Mouse (Mus musculus) heart, postnatal 0 days (tissue): ENCODE results near the gene Mgat3. TPM values are rescaled to one million over a fixed set of nuclear protein-coding genes. Genes with fewer than 3 reads are reported as not detected.

Experiments
- ATAC-seq: fragments of 200-750 bp; cut with Nextera tagmentation; 2 replicates; pipeline ENCODE4 v1.8.0; 2017; ENCODE audit warnings: low read depth, moderate number of reproducible peaks, moderate library complexity; ENCODE audit not compliant: insufficient read depth
- DNase-seq: peaks from one replicate; pipeline ENCODE4 v3.0.0-alpha.2; 2016; ENCODE audit warnings: low spot score
- H3K27ac ChIP-seq: fragments of 300-500 bp; sonication (generic); 2 replicates; pipeline ENCODE4 v1.5.1; 2014; ENCODE audit warnings: low read depth, mild to moderate bottlenecking
- H3K27me3 ChIP-seq: fragments of 300-500 bp; sonication (generic); 2 replicates; pipeline ENCODE4 v1.6.1; 2014; ENCODE audit warnings: low read length, mixed read lengths; ENCODE audit not compliant: control insufficient read depth, insufficient read depth
- H3K36me3 ChIP-seq: fragments of 300-500 bp; sonication (generic); replicated peaks from 2 replicates; pipeline ENCODE4 v1.6.1; 2014; ENCODE audit warnings: low read length, mixed read lengths; ENCODE audit not compliant: control insufficient read depth, insufficient read depth
- H3K4me1 ChIP-seq: fragments of 300-500 bp; sonication (generic); 2 replicates; pipeline ENCODE4 v1.6.1; 2014; ENCODE audit warnings: antibody characterized with exemption; ENCODE audit not compliant: control insufficient read depth, insufficient read depth
- H3K4me2 ChIP-seq: fragments of 300-500 bp; sonication (generic); 2 replicates; pipeline ENCODE4 v1.6.1; 2014; ENCODE audit warnings: low read depth, mild to moderate bottlenecking, low read length, moderate library complexity
- H3K4me3 ChIP-seq: fragments of 300-500 bp; sonication (generic); 2 replicates; pipeline ENCODE4 v1.5.1; 2014; ENCODE audit warnings: low read depth, low read length
- H3K9ac ChIP-seq: fragments of 300-500 bp; sonication (generic); replicated peaks from 2 replicates; pipeline ENCODE4 v1.6.1; 2014; ENCODE audit warnings: low read depth, low read length, mixed read lengths
- H3K9me3 ChIP-seq: fragments of 300-500 bp; sonication (generic); replicated peaks from 2 replicates; pipeline ENCODE4 v1.6.1; 2016; ENCODE audit warnings: low read length; ENCODE audit not compliant: control insufficient read depth
- CTCF ChIP-seq: IDR thresholded peaks from 2 replicates; pipeline ENCODE4 v1.5.1; 2016; ENCODE audit warnings: antibody characterized with exemption, control low read depth, low read depth
- EP300 ChIP-seq: IDR thresholded peaks from 2 replicates; pipeline ENCODE4 v1.6.1; 2016; ENCODE audit warnings: antibody characterized with exemption, low read depth
- WGBS: fragments of 180-500 bp; shearing (Covaris S2); extraction: QIAGEN DNeasy Blood & Tissue Kit; methylation state at CpG from one replicate; pipeline ENCODE4 v1.1.7; 2014; 5-methylcytosine and 5-hydroxymethylcytosine counted together
- polyA plus RNA-seq: library from polyadenylated mRNA; unstranded; fragments of >200 nt; fragmentation: Nextera tagmentation; extraction: Ambion mirVana; gene quantifications from 2 replicates; pipeline ENCODE4 v1.2.1, GENCODE M21; 2015
- total RNA-seq: library from RNA; depleted of rRNA; stranded (reverse); fragments of >200 nt; gene quantifications from 2 replicates; pipeline ENCODE4 v1.2.3, GENCODE M21; 2014; ENCODE audit warnings: low replicate concordance

Gene Mgat3
- total and polyA plus RNA-seq, 2 experiments from 2014 or later, result 0.23 to 1.9 TPM

DNA sequence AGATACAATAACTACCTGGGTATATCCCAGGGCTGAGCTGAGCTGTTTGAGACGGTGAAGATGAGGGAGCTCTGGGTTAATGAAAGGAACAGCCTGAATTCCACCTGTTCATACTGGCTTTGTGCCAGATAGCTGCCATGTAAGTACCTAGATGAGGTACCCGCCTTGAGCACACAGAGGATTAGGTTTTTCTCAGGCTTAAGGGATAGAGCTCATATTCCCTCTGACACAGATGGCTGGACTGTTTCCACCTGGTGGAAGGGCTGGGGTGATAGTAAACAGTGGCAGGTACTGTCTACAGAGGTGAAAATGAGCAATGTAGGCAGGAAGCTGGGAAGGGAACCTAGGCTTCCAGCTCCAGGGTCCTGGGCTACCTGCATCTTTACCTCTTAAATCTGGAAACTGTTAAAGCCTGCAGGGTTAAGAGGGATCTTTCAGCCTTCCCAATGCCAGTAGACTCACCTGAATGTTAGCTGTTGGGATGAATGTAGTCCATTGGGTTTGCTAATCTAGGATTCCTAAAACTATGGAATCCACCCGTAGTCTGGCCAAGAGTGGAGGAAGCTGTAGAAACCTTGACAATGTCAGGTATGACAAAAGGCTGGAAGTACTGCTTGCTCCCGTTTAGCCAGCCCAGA, 84.2 kb downstream of the Mgat3 start:
- Histone ChIP-seq H3K27ac (peak overlapping the region; percentile 50), H3K4me3 (peak overlapping the region; percentile 79; the same call in 1 of the 2 replicates), H3K27me3 (no peaks in the 10 kb centered on the region), H3K9ac (no peak overlapping the region), H3K4me2 (peak overlapping the region; percentile 95), H3K4me1 (peaks cover 20% of the 10 kb centered on the region; the same call in 1 of the 2 replicates), H3K36me3 (peaks cover 34% of the 10 kb centered on the region), H3K9me3 (no peaks in the 10 kb centered on the region)
- no peak for DNase-seq
- no peak for ATAC-seq
- WGBS, result 19% methylated on average over 4 of the region's 4 CpGs
- no peak for TF ChIP-seq CTCF
- no peak for TF ChIP-seq EP300

DNA sequence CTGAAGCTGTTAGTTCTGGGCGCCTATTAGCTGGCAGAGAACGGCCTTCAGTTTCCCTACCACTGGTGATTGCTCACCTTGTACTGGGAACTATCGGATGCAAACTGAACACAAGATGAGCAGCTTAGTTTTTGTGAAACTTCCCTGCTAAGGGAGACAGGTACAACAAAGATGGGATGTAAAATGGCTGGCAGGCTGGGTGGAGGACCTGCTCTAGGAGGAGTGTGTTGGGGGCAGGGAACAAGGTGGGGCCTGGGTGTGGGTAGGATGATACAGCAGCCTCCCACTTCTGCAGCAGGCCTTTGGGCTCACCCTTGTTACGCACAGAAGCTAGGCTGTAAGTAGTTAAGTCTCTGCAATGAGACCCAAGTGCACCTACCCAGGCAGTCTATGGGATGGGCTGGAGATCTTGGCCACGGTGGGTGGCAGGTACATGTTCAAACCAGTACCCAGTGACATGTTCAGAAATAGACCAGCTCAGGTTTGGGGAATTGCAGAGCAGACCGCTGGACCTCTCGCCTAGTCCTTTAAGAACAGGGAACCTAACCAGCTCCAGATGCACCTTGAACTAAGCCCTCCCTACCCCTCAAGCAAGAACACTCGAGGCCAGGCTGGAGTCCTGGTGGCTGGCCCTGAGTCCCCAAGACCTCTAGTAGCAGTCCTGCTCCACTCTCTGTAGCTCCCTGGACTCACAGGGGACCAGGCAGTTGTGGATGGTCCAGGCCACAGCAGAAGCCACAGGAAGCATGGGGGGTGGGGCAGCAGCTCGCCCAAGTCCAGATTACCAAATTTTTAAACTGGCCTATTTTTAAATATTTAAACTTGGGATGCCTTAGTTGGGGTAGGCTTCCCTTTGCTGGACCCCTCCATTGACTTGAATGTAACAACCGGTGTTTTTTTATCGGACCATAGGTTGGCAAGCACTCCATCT, 85.0 kb downstream of the Mgat3 start:
- H3K27ac ChIP-seq, result peak overlapping the region; percentile 50
- ATAC-seq (no peak), DNase-seq (no peak)
- H3K9ac ChIP-seq, result no peak overlapping the region
- WGBS, result 44% methylated on average over 11 of the region's 11 CpGs
- TF ChIP-seq EP300 (no peak), CTCF (no peak)
- H3K9me3 ChIP-seq, result no peaks in the 10 kb centered on the region
- no peaks in the 10 kb centered on the region for H3K27me3 ChIP-seq
- peaks cover 34% of the 10 kb centered on the region for H3K36me3 ChIP-seq
- no peak overlapping the region for H3K4me2 ChIP-seq
- peaks cover 25% of the 10 kb centered on the region; the same call in 1 of the 2 replicates for H3K4me1 ChIP-seq
- no peak overlapping the region for H3K4me3 ChIP-seq

DNA sequence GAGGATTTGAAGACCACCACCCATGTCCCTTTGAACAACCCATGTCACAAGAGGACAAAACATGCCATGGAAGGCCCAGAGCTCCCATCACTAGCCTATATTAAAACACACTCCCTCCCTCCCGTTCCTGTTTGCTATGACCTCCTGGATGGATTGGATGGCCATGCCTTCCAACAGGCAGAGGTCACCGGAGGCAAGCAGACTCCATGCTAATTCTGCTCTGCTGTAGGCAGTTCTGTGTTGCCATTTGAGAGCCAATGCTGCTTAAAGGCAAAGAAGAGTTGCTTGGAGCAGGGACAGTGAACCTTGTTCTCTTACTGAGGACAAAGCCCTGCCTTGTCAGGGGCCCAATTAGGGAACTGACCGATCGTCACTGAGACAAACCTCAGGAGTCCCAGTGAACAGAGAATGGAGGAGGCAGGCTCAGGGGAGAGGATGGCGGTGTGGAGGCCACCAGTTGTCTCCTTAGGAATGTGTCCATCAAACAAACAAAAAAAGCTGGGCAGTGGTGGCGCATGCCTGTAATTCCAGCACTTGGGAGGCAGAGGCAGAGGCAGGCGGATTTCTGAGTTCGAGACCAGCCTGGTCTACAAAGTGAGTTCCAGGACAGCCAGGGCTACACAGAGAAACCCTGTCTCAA, 86.0 kb downstream of the Mgat3 start:
- Histone ChIP-seq H3K36me3 (peaks cover 34% of the 10 kb centered on the region), H3K27me3 (no peaks in the 10 kb centered on the region), H3K9ac (no peak overlapping the region), H3K9me3 (no peaks in the 10 kb centered on the region), H3K27ac (peak overlapping the region; percentile 7), H3K4me1 (peaks cover 20% of the 10 kb centered on the region; the same call in 1 of the 2 replicates), H3K4me2 (no peak overlapping the region), H3K4me3 (no peak overlapping the region)
- WGBS, result 67% methylated on average over 8 of the region's 8 CpGs
- DNase-seq (no peak), ATAC-seq (no peak)
- TF ChIP-seq CTCF (no peak), EP300 (no peak)

DNA sequence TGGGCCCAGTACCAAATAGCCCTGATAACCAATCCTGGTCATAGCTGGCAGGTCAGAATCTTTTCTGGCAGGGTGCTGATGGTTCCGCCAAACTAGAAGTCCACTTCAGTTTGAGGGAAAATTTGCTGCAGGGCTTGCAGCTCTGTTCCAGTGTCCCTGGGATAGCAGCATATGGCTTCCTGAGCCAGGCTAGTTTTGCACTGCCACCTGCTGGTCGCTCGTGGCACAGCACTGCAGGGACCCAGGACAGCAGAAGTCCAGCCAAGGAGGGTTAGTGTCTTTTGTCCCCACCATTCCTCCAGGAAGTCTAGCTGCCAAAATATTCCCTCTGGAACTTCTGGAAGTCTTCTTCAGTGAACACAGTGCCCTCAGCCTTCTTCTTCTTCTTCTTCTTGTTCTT, 87.2 kb downstream of the Mgat3 start:
- H3K36me3 ChIP-seq, result peaks cover 34% of the 10 kb centered on the region
- DNase-seq (peak; percentile 70), ATAC-seq (no peak)
- H3K9me3 ChIP-seq, result no peaks in the 10 kb centered on the region
- H3K27ac ChIP-seq, result no peak overlapping the region
- WGBS, result 21% methylated on average over 3 of the region's 3 CpGs
- H3K4me3 ChIP-seq, result no peak overlapping the region
- H3K4me1 ChIP-seq, result peaks cover 21% of the 10 kb centered on the region; the same call in 1 of the 2 replicates
- H3K27me3 ChIP-seq, result no peaks in the 10 kb centered on the region
- H3K4me2 ChIP-seq, result no peak overlapping the region
- H3K9ac ChIP-seq, result no peak overlapping the region
- TF ChIP-seq CTCF (peak; percentile 97), EP300 (no peak)

DNA sequence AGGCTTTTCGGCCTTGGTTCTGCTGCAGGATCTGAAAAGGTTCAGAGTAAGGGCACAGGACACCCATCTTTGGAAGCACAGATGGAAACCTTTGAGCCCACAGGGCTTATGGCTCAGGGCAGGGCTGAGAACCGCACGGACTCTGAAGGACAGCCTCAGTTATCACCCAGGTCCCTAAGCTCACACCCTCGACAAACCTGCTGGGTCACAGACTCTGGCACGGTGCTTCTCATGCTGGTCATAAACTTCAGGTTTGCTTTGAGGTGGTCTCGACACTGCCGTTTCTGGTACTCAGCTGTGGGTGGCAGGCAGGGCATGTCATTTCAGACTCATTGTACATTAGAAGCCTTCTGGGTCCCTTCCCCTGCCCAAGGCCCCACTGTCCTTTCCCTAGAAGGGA, 87.6 kb downstream of the Mgat3 start:
- no peak overlapping the region for H3K9ac ChIP-seq
- H3K36me3 ChIP-seq, result peaks cover 33% of the 10 kb centered on the region
- no peak overlapping the region for H3K4me3 ChIP-seq
- WGBS, result 77% methylated on average over 7 of the region's 7 CpGs
- TF ChIP-seq EP300, result no peak
- peaks cover 21% of the 10 kb centered on the region; the same call in 1 of the 2 replicates for H3K4me1 ChIP-seq
- DNase-seq (no peak), ATAC-seq (no peak)
- H3K4me2 ChIP-seq, result no peak overlapping the region
- H3K9me3 ChIP-seq, result no peaks in the 10 kb centered on the region
- H3K27me3 ChIP-seq, result no peaks in the 10 kb centered on the region
- no peak overlapping the region for H3K27ac ChIP-seq
